Mouse (Mus musculus) ES-Bruce4 (cell line): ENCODE measurements around the gene F12.

ENCODE experiments used
- CTCF ChIP-seq: IDR thresholded peaks from one replicate; pipeline ENCODE4 v1.8.1; 2011; ENCODE audit warnings: low read depth, low read length
- EP300 ChIP-seq: IDR thresholded peaks from 2 replicates; pipeline ENCODE4 v1.6.1; 2011; ENCODE audit warnings: low read depth, low read length; ENCODE audit not compliant: insufficient read depth

- no peak for TF ChIP-seq EP300
- TF ChIP-seq CTCF = no peak
Measured at GRCm38 (mm10) chr13:55369531-55370114, 57.0 kb downstream of the F12 start, which contains the start of gene Rgs14.
